Mouse (Mus musculus): Measurements from ENCODE around the gene Arhgap29. TPM values are rescaled to one million over a fixed set of nuclear protein-coding genes. Genes with fewer than 3 reads are reported as not detected.

The Arhgap29 gene
- polyA plus RNA-seq, 1 experiment from 2014 or later = 22.1 TPM

DNA sequence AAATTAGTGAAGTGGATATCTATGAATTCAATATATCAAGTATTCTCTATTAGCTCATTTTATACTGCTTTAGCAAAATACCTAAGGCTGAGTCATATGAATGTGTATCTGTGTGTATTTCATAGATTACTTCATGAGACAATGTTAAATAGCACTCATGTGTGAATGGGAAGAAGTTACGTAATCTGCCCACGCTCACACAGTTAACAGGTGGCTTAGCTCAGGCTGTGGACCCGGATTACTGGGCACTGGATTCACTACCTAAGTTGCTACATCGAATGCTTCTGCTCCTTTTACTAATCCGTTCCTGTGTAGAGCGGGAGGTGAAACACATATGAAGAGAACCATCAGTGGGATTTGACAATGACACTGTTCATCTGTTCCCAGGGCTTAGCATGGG lies 15.3 kb upstream of the Arhgap29 start:
- no peak for ATAC-seq
- no peak overlapping the region for H3K27ac ChIP-seq (ENCODE audit: low read length)
- WGBS = 88% methylated on average over 6 of the region's 6 CpGs

DNA sequence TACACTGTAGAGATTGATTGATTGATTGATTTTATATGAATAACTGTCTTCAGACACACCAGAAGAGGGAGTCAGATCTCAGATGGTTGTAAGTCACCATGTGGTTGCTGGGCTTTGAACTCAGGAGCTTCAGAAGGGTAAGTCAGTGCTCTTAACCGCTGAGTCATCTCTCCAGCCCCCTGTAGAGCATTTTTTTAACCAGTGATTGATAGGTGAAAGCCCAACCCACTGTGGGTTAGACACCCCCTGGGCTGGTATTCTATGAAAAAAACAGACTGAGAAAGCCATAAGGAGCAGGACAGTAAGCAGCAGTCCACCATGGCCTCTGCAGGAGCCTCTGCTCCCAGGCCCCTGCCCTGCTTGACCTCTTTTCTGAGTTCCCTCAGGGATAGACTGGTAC lies 12.7 kb upstream of the Arhgap29 start:
- Histone ChIP-seq H3K4me2 (ENCODE audit: low read depth, low read length) (no peak overlapping the region), H3K36me3 (ENCODE audit: control insufficient read depth, insufficient read depth, low read length) (no peaks in the 10 kb centered on the region), H3K9me3 (ENCODE audit: control insufficient read depth, low read length) (no peaks in the 10 kb centered on the region), H3K27me3 (replicated peaks; ENCODE audit: control insufficient read depth, insufficient read depth, low read length) (no peaks in the 10 kb centered on the region), H3K4me3 (ENCODE audit: low read length) (no peak overlapping the region), H3K9ac (ENCODE audit: low read depth, low read length) (no peak overlapping the region), H3K4me1 (ENCODE audit: control insufficient read depth, insufficient read depth, low read length) (no peaks in the 10 kb centered on the region), H3K27ac (ENCODE audit: low read length) (no peak overlapping the region)
- no peak for ATAC-seq
- 73% methylated on average over 1 of the region's 1 CpGs for WGBS

More for the DNA sequence above, 15.3 kb upstream of the Arhgap29 start:
- no peaks in the 10 kb centered on the region for H3K27me3 ChIP-seq (replicated peaks; ENCODE audit: control insufficient read depth, insufficient read depth, low read length)
- no peaks in the 10 kb centered on the region for H3K4me1 ChIP-seq (ENCODE audit: control insufficient read depth, insufficient read depth, low read length)
- no peaks in the 10 kb centered on the region for H3K36me3 ChIP-seq (ENCODE audit: control insufficient read depth, insufficient read depth, low read length)
- H3K4me3 ChIP-seq (ENCODE audit: low read length) = no peak overlapping the region
- no peak overlapping the region for H3K4me2 ChIP-seq (ENCODE audit: low read depth, low read length)
- no peak overlapping the region for H3K9ac ChIP-seq (ENCODE audit: low read depth, low read length)
- no peaks in the 10 kb centered on the region for H3K9me3 ChIP-seq (ENCODE audit: control insufficient read depth, low read length)

DNA sequence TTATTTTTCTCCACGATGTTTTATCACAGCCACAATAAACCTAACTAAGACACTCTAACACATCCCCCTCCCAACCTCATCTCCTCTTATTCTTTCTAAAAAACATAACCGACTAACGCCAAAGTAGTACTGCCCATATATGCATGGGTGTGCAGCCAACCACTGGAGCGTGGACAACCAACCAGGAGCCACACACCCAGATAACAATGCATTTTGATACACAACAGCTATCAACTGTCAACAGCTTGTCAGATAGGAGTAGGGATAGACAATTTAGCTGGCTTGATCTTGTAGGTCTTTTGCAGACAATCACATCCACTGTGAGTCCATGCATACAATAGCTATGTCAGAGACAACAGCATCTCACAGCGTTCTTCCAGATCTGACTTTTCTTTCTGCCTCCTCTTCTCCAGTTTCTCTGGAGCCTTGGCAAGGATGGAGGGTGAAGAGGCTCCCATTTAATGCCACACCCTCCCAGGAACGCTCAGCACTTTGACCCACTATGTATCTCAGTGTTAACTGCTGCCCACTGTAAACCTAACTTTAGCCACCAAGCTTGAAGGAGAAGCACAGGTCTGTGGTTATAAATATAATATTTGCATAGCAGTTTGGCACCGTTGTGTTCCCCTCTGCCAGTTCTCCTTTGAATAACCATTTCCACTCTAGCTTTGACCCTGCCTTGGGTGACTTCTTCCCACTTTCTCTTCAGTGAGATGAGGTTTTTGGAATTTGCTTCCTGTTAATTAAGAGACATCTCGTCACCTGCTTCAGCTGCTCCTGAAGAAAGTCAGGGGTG lies 12.0 kb upstream of the Arhgap29 start:
- Histone ChIP-seq H3K4me2 (ENCODE audit: low read depth, low read length) (no peak overlapping the region), H3K9me3 (ENCODE audit: control insufficient read depth, low read length) (no peaks in the 10 kb centered on the region), H3K4me3 (ENCODE audit: low read length) (no peak overlapping the region), H3K4me1 (ENCODE audit: control insufficient read depth, insufficient read depth, low read length) (no peaks in the 10 kb centered on the region), H3K36me3 (ENCODE audit: control insufficient read depth, insufficient read depth, low read length) (no peaks in the 10 kb centered on the region), H3K9ac (ENCODE audit: low read depth, low read length) (no peak overlapping the region), H3K27ac (ENCODE audit: low read length) (no peak overlapping the region), H3K27me3 (replicated peaks; ENCODE audit: control insufficient read depth, insufficient read depth, low read length) (no peaks in the 10 kb centered on the region)
- no peak for ATAC-seq
- WGBS = 73% methylated on average over 8 of the region's 8 CpGs

DNA sequence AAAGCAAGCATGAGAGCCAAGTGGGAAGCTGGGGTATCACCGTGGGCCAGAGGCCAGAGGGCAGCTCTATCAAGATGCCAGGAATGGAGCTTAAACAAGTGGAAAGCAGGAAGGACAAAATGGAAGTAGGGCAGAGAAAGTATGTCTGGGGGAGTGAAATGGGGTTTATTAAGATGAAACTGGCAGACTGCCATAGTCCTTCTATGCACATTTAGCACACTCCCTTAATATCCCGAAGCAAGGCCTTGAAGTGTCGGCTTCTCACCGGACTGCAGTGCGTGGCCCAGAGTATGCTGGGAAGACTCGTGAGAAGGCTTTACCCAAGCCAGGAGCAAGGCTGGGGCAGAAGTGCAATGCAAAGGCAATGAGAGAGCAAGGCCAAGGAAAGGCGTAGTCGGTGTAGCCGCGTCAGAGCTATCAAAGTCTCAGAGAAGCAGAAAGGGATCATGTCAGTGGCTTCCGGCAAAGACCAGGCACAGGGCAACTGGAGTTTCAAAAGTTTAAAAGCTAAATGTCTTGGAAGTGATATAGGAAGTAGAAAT lies 11.1 kb upstream of the Arhgap29 start:
- WGBS = 80% methylated on average over 11 of the region's 11 CpGs
- no peak for ATAC-seq
- H3K36me3 ChIP-seq (ENCODE audit: control insufficient read depth, insufficient read depth, low read length) = no peaks in the 10 kb centered on the region
- H3K9me3 ChIP-seq (ENCODE audit: control insufficient read depth, low read length) = no peaks in the 10 kb centered on the region
- H3K27me3 ChIP-seq (replicated peaks; ENCODE audit: control insufficient read depth, insufficient read depth, low read length) = no peaks in the 10 kb centered on the region
- H3K9ac ChIP-seq (ENCODE audit: low read depth, low read length) = no peak overlapping the region
- H3K4me3 ChIP-seq (ENCODE audit: low read length) = no peak overlapping the region
- no peaks in the 10 kb centered on the region for H3K4me1 ChIP-seq (ENCODE audit: control insufficient read depth, insufficient read depth, low read length)
- no peak overlapping the region for H3K27ac ChIP-seq (ENCODE audit: low read length)
- no peak overlapping the region for H3K4me2 ChIP-seq (ENCODE audit: low read depth, low read length)

DNA sequence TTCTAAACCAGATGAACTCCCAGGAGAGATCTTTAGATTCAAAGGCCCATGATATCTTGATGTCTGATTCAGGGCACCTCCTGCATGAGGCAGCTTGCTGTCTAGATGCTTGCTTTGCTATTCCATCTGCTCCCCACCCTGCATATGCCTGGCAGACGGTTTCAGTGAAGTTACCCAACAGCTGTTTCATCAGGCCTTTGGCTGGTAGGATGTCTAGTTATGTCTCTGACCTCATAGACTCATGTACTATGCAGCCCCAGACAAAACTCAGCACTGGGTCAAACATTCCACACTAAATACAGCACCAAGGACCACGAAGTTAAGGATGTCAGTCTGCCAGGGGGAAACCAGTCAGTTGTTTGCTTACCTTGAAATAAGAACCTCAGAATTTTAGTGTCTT lies 6.4 kb upstream of the Arhgap29 start:
- Histone ChIP-seq H3K27ac (ENCODE audit: low read length) (no peak overlapping the region), H3K4me3 (ENCODE audit: low read length) (no peak overlapping the region), H3K4me1 (ENCODE audit: control insufficient read depth, insufficient read depth, low read length) (no peaks in the 10 kb centered on the region), H3K9ac (ENCODE audit: low read depth, low read length) (no peak overlapping the region), H3K9me3 (ENCODE audit: control insufficient read depth, low read length) (no peaks in the 10 kb centered on the region), H3K4me2 (ENCODE audit: low read depth, low read length) (no peak overlapping the region), H3K36me3 (ENCODE audit: control insufficient read depth, insufficient read depth, low read length) (no peaks in the 10 kb centered on the region), H3K27me3 (replicated peaks; ENCODE audit: control insufficient read depth, insufficient read depth, low read length) (no peaks in the 10 kb centered on the region)
- no peak for ATAC-seq
- WGBS = 54% methylated on average over 2 of the region's 2 CpGs

DNA sequence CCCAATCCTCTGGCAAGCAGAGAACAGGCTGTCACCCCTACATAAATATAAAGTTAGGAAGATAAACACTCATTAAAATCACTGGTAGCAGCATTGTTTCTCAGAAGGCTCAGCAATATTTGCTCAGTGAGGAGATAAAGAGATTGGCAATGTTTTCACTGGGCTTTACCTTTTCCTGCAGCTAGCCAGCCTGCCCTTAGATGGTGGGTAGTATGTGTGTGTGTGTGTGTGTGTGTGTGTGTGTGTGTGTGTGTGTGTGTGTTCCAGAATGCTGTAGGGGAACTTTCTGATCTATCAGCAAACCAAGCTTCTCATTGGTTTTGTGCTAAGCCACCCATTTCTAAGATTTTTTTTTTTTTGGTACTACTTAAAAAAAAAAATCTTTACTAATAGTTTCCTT lies 5.6 kb upstream of the Arhgap29 start:
- Histone ChIP-seq H3K9me3 (ENCODE audit: control insufficient read depth, low read length) (no peaks in the 10 kb centered on the region), H3K4me3 (ENCODE audit: low read length) (no peak overlapping the region), H3K4me2 (ENCODE audit: low read depth, low read length) (no peak overlapping the region), H3K9ac (ENCODE audit: low read depth, low read length) (no peak overlapping the region), H3K4me1 (ENCODE audit: control insufficient read depth, insufficient read depth, low read length) (no peaks in the 10 kb centered on the region), H3K27me3 (replicated peaks; ENCODE audit: control insufficient read depth, insufficient read depth, low read length) (no peaks in the 10 kb centered on the region), H3K27ac (ENCODE audit: low read length) (no peak overlapping the region), H3K36me3 (ENCODE audit: control insufficient read depth, insufficient read depth, low read length) (no peaks in the 10 kb centered on the region)
- ATAC-seq = no peak

DNA sequence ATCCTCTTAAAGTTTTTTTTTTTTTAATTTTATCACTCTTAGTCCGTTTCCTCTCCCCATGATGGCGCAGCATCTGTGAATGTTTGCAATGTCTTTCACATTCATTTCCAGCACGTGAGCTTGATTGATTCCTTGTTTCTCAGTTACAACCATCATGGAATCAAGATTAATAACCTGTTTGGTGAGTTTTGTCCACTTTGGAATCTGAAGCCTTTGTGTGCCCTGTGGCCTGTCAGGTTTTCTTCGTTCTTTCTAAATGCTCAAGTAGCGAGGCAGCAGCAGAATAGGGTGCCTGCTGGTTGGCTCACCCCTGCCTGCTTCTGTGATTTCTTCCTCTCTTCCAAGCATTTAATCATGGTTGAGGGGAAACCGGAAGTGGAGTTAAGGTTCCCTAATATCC lies 2.2 kb upstream of the Arhgap29 start:
- H3K4me3 ChIP-seq (ENCODE audit: low read length) = no peak overlapping the region
- no peak for ATAC-seq
- H3K4me2 ChIP-seq (ENCODE audit: low read depth, low read length) = no peak overlapping the region
- H3K27ac ChIP-seq (ENCODE audit: low read length) = no peak overlapping the region
- peaks cover 8% of the 10 kb centered on the region; the same call in 1 of the 2 replicates for H3K4me1 ChIP-seq (ENCODE audit: control insufficient read depth, insufficient read depth, low read length)
- 43% methylated on average over 6 of the region's 6 CpGs for whole genome bisulfite sequencing
- H3K27me3 ChIP-seq (replicated peaks; ENCODE audit: control insufficient read depth, insufficient read depth, low read length) = no peaks in the 10 kb centered on the region
- no peaks in the 10 kb centered on the region for H3K9me3 ChIP-seq (ENCODE audit: control insufficient read depth, low read length)
- H3K36me3 ChIP-seq (ENCODE audit: control insufficient read depth, insufficient read depth, low read length) = no peaks in the 10 kb centered on the region
- no peak overlapping the region for H3K9ac ChIP-seq (ENCODE audit: low read depth, low read length)

DNA sequence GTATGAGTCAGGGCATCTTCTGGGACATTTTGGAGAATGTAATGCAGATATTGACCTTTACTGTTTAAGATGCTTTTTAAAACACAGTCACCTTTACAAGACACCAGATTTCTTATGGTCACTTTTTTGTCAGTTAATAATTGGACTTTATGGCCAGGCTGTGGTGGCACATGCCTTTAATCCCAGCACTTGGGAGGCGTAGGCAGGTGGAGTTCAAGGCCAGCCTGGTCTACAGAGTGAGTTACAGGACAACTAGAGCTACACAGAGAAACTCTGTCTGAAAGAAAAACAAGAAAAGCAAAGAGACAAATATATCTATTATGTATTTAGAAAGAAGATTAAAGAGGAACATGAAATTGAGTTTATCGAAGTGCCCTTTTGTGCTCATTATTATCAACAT lies 1.2 kb upstream of the Arhgap29 start:
- Histone ChIP-seq H3K36me3 (ENCODE audit: control insufficient read depth, insufficient read depth, low read length) (no peaks in the 10 kb centered on the region), H3K27ac (ENCODE audit: low read length) (no peak overlapping the region), H3K4me2 (ENCODE audit: low read depth, low read length) (no peak overlapping the region), H3K9me3 (ENCODE audit: control insufficient read depth, low read length) (no peaks in the 10 kb centered on the region), H3K4me1 (ENCODE audit: control insufficient read depth, insufficient read depth, low read length) (peaks cover 8% of the 10 kb centered on the region; the same call in 1 of the 2 replicates), H3K4me3 (ENCODE audit: low read length) (no peak overlapping the region), H3K27me3 (replicated peaks; ENCODE audit: control insufficient read depth, insufficient read depth, low read length) (no peaks in the 10 kb centered on the region), H3K9ac (ENCODE audit: low read depth, low read length) (no peak overlapping the region)
- ATAC-seq = no peak
- 64% methylated on average over 2 of the region's 2 CpGs for WGBS

DNA sequence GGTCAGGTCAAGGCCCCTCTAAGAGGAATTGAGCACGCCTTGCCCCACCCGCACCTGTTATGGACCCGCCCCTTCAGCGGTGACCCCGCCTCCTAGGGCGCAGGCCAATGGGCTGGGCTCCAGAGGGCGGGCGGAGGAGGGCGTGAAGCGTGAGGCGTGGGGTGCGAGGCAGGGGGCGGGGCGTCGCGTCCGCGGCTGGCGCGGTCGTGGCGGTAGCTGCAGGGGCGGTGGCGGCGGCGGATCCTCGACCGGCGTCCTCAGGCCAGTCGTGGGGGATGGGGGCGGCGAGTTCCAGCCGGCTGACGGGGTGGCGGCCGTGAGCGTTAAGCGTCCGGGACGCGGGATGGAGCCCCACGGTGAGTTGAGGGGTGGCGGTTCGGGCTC lies 700 bp downstream of the Arhgap29 start:
- peaks cover 8% of the 10 kb centered on the region; the same call in 1 of the 2 replicates for H3K4me1 ChIP-seq (ENCODE audit: control insufficient read depth, insufficient read depth, low read length)
- H3K4me2 ChIP-seq (ENCODE audit: low read depth, low read length) = peak overlapping the region; percentile 93
- no peaks in the 10 kb centered on the region for H3K36me3 ChIP-seq (ENCODE audit: control insufficient read depth, insufficient read depth, low read length)
- H3K4me3 ChIP-seq (ENCODE audit: low read length) = peak overlapping the region; percentile 62
- H3K27ac ChIP-seq (ENCODE audit: low read length) = no peak overlapping the region
- H3K9ac ChIP-seq (ENCODE audit: low read depth, low read length) = peak overlapping the region; percentile 83
- no peaks in the 10 kb centered on the region for H3K27me3 ChIP-seq (replicated peaks; ENCODE audit: control insufficient read depth, insufficient read depth, low read length)
- 0% methylated on average over 42 of the region's 44 CpGs for WGBS
- no peaks in the 10 kb centered on the region for H3K9me3 ChIP-seq (ENCODE audit: control insufficient read depth, low read length)
- ATAC-seq = peak; percentile 95

Measured in intestine, embryonic 16.5 days (tissue).